Mouse (Mus musculus) kidney, adult 2 months (tissue): ENCODE measurements around the gene Dgki. TPM values are rescaled to one million over a fixed set of nuclear protein-coding genes. Genes with fewer than 3 reads are reported as not detected.

Source experiments
- DNase-seq: peaks from one replicate; pipeline ENCODE4 v3.0.0; 2021
- H3K27ac ChIP-seq: fragments of 200-500 bp; 2 replicates; pipeline ENCODE4 v1.5.1; 2012; ENCODE audit warnings: low read depth, low read length, control low read depth, inconsistent platforms; ENCODE audit not compliant: insufficient read depth
- H3K27me3 ChIP-seq: fragments of 200-500 bp; replicated peaks from 2 replicates; pipeline ENCODE4 v1.6.1; 2012; ENCODE audit warnings: mild to moderate bottlenecking, moderate library complexity, low read length, inconsistent platforms; ENCODE audit not compliant: control insufficient read depth, insufficient read depth
- H3K36me3 ChIP-seq: fragments of 200-500 bp; 2 replicates; pipeline ENCODE4 v1.6.1; 2012; ENCODE audit warnings: mild to moderate bottlenecking, moderate library complexity, low read length, inconsistent platforms; ENCODE audit not compliant: control insufficient read depth, insufficient read depth
- H3K4me1 ChIP-seq: fragments of 200-500 bp; 2 replicates; pipeline ENCODE4 v1.6.1; 2011; ENCODE audit warnings: low read length; ENCODE audit not compliant: control insufficient read depth, insufficient read depth
- H3K4me3 ChIP-seq: fragments of 200-500 bp; 2 replicates; pipeline ENCODE4 v1.5.1; 2011; ENCODE audit warnings: mild to moderate bottlenecking, low read depth, low read length, control low read depth; ENCODE audit not compliant: insufficient read depth
- CTCF ChIP-seq: fragments of 200-500 bp; conservative IDR thresholded peaks from 2 replicates; pipeline ENCODE4 v1.5.1; 2011; ENCODE audit warnings: low read depth, mild to moderate bottlenecking, control low read depth, low read length, moderate library complexity, mixed read lengths; ENCODE audit not compliant: insufficient read depth, insufficient read length
- POLR2A ChIP-seq: fragments of 200-500 bp; IDR thresholded peaks from one replicate; pipeline ENCODE4 v1.6.1; 2011; ENCODE audit warnings: low read depth, low read length, control low read depth
- WGBS: fragments of 180-500 bp; shearing (Covaris S2); methylation state at CpG from one replicate; pipeline ENCODE4 v1.1.7; 2018; 5-methylcytosine and 5-hydroxymethylcytosine counted together
- polyA plus RNA-seq: library from polyadenylated mRNA; depleted of rRNA; stranded (reverse); fragments of >200 nt; gene quantifications from 2 replicates; pipeline ENCODE4 v1.2.3, GENCODE M21; 2012

The Dgki gene
- polyA plus RNA-seq, 1 experiment: 0.05 TPM

DNA sequence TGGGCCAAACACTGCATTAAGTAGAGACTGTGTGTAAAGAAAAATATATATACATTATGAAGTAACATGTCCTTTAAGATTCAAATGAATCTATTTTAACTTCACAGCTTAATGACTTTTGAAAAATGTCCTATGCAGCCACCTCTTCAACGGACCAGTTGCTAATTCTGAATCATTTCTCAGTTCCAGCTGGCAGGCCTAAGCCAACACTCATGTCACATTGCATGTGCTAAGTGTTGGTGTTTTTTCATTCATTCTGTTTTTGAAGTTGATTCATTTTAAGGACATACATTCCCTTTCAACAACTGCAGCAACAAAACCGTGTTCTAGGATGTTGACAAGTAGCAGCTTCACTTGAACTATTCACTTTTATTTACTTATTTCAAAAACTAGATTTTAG is 484.0 kb downstream of the Dgki start:
- H3K4me3 ChIP-seq: no peak overlapping the region
- H3K4me1 ChIP-seq: no peaks in the 10 kb centered on the region
- H3K36me3 ChIP-seq: no peaks in the 10 kb centered on the region
- no peak for DNase-seq
- WGBS: 77% methylated on average over 2 of the region's 2 CpGs
- no peaks in the 10 kb centered on the region for H3K27me3 ChIP-seq
- TF ChIP-seq CTCF (no peak), POLR2A (no peak)
- H3K27ac ChIP-seq: no peak overlapping the region

DNA sequence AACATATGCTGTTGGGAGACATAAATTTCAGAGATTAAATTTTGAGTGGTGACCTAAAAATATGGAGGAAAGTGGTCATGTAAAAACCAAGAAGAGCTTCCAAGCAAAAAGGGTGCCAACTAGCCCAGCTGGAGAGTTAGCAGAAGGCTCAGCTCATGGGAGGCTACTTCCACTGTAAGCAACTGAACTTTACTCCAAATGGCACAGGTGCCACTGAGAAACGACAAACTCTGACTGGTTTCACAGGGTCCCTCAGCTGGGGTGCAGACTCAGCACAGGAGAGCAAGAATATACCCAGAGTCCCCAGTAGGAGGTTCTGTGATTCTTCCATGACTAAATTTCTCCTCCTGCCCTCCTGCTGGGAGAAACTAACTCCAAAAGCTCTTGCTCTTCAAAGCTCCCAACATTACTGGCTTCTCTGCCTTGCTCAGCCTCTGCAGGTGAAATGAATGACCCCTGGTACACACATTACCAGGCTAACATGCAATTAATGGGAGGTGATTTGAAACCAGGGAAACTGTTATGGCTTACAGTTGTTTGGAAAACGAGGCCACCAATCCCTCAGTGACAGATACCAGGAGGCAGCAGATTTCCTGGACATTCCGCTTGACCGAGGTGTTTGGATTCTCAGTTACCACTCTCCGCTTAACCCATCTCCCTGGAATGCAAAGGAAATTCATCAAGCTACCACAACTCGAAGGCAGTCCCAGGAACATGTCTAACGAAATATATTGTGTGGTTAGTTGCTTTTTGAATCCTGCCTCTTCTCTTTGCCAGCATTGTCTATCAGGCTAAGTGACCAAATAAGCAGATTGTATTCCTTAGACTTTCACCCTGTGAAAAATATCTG is 487.1 kb downstream of the Dgki start:
- TF ChIP-seq CTCF (no peak), POLR2A (no peak)
- Histone ChIP-seq H3K4me1 (no peaks in the 10 kb centered on the region), H3K27me3 (no peaks in the 10 kb centered on the region), H3K4me3 (no peak overlapping the region), H3K27ac (no peak overlapping the region), H3K36me3 (no peaks in the 10 kb centered on the region)
- no peak for DNase-seq
- WGBS: 60% methylated on average over 7 of the region's 7 CpGs

GRCm38 (mm10) chr6:36810448-36810847 is 489.5 kb downstream of the Dgki start:
- Histone ChIP-seq H3K4me3 (no peak overlapping the region), H3K27me3 (no peaks in the 10 kb centered on the region), H3K4me1 (no peaks in the 10 kb centered on the region), H3K36me3 (no peaks in the 10 kb centered on the region), H3K27ac (no peak overlapping the region)
- no peak for TF ChIP-seq CTCF
- TF ChIP-seq POLR2A: no peak
- 41% methylated on average over 5 of the region's 5 CpGs for WGBS
- DNase-seq: no peak

GRCm38 (mm10) chr6:36809747-36810285 is 490.2 kb downstream of the Dgki start, which contains the start of gene Ptn:
Ptn (minus strand) TSS chr6:36810220.
- H3K27ac ChIP-seq: no peak within 1 kb of the TSS
- DNase-seq: no peak

DNA sequence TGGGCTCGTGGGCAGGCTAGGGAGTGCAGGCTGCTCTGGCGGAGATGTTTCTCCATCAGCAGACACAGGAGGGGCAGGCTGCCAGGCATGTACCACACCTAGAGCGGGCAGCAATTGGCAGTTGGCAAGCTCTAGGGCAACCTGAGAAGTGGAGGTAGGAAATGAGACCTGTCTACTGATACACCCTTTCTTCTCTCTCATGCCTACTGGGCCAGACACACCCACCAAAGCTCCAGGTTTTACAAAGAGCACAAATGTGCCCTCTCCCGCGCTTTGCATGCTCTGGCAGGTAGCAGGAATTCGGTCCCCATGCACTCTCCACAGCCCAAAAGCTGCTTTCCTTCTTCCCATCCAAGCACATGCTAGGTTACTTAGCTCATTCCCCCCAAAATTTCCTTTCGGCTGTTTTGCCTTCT is 490.7 kb downstream of the Dgki start:
- Histone ChIP-seq H3K27me3 (no peaks in the 10 kb centered on the region), H3K4me3 (peak overlapping the region; percentile 18), H3K36me3 (no peaks in the 10 kb centered on the region), H3K27ac (no peak overlapping the region), H3K4me1 (no peaks in the 10 kb centered on the region)
- 20% methylated on average over 7 of the region's 7 CpGs for WGBS
- DNase-seq: peak; percentile 66
- TF ChIP-seq CTCF (no peak), POLR2A (no peak)

More at GRCm38 (mm10) chr6:36809747-36810285, 490.2 kb downstream of the Dgki start, which contains the start of gene Ptn:
- H3K4me3 ChIP-seq: peak within 1 kb of the TSS; percentile 18
- TF ChIP-seq POLR2A: no peak
- no peak for TF ChIP-seq CTCF
- H3K4me1 ChIP-seq: no peaks in the 10 kb centered on the region
- WGBS: 9% methylated on average over 15 of the region's 15 CpGs
- no peaks in the 10 kb centered on the region for H3K27me3 ChIP-seq
- H3K36me3 ChIP-seq: no peaks in the 10 kb centered on the region

GRCm38 (mm10) chr6:36808306-36809058 is 491.5 kb downstream of the Dgki start:
- no peak for DNase-seq
- TF ChIP-seq CTCF (no peak), POLR2A (no peak)
- Histone ChIP-seq H3K27ac (no peak overlapping the region), H3K4me1 (no peaks in the 10 kb centered on the region), H3K4me3 (no peak overlapping the region), H3K27me3 (no peaks in the 10 kb centered on the region), H3K36me3 (no peaks in the 10 kb centered on the region)
- WGBS: 59% methylated on average over 7 of the region's 7 CpGs

DNA sequence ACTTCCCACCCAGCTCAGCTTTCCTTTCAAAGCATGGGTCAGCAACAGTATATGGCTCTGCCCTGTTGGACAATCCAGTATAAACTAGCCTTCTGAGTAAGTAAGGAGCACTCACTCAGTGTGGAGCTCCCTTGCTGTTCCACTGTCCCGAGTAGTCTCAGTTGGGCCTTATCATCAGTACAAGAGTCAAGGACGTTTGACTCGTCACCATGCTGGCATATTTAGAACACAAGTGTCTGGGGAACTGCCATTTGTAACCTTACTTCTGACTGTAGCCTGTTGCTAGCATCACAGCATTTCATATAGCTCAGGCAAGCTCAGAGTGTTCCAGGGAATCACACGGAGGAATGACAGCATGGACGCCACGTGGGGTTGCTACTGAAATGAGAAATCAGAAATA is 493.1 kb downstream of the Dgki start:
- no peaks in the 10 kb centered on the region for H3K36me3 ChIP-seq
- H3K4me1 ChIP-seq: no peaks in the 10 kb centered on the region
- no peak for TF ChIP-seq POLR2A
- no peak for TF ChIP-seq CTCF
- no peak overlapping the region for H3K27ac ChIP-seq
- H3K27me3 ChIP-seq: no peaks in the 10 kb centered on the region
- no peak overlapping the region for H3K4me3 ChIP-seq
- WGBS: 92% methylated on average over 6 of the region's 6 CpGs
- DNase-seq: no peak
